Mouse (Mus musculus) ES-Bruce4 (cell line): ENCODE measurements around the gene Slc35d1. TPM values are rescaled to one million over a fixed set of nuclear protein-coding genes. Genes with fewer than 3 reads are reported as not detected.

Source experiments
- H3K27ac ChIP-seq: 2 replicates; pipeline ENCODE4 v1.5.1; 2012; ENCODE audit warnings: low read length, inconsistent platforms; ENCODE audit not compliant: insufficient read depth
- H3K27me3 ChIP-seq: 2 replicates; pipeline ENCODE4 v1.6.1; 2012; ENCODE audit warnings: mild to moderate bottlenecking, low read length, inconsistent platforms; ENCODE audit not compliant: control insufficient read depth, poor library complexity, insufficient read depth, severe bottlenecking
- H3K36me3 ChIP-seq: 2 replicates; pipeline ENCODE4 v1.6.1; 2012; ENCODE audit warnings: inconsistent platforms, mild to moderate bottlenecking, low read length, moderate library complexity; ENCODE audit not compliant: control insufficient read depth, poor library complexity, insufficient read depth, severe bottlenecking
- H3K4me1 ChIP-seq: one replicate; pipeline ENCODE4 v1.8.1; 2011; ENCODE audit warnings: low read length; ENCODE audit not compliant: control insufficient read depth, insufficient read depth
- H3K4me3 ChIP-seq: 2 replicates; pipeline ENCODE4 v1.5.1; 2011; ENCODE audit warnings: low read depth, mild to moderate bottlenecking, low read length
- H3K9ac ChIP-seq: 2 replicates; pipeline ENCODE4 v1.6.1; 2012; ENCODE audit warnings: low read depth, mild to moderate bottlenecking, inconsistent platforms; ENCODE audit not compliant: poor library complexity, severe bottlenecking
- H3K9me3 ChIP-seq: replicated peaks from 2 replicates; pipeline ENCODE4 v1.6.1; 2012; ENCODE audit warnings: mild to moderate bottlenecking, low read length, inconsistent platforms; ENCODE audit not compliant: control insufficient read depth, poor library complexity, insufficient read depth, severe bottlenecking
- CTCF ChIP-seq: IDR thresholded peaks from one replicate; pipeline ENCODE4 v1.8.1; 2011; ENCODE audit warnings: low read depth, low read length
- EP300 ChIP-seq: IDR thresholded peaks from 2 replicates; pipeline ENCODE4 v1.6.1; 2011; ENCODE audit warnings: low read depth, low read length; ENCODE audit not compliant: insufficient read depth
- POLR2A ChIP-seq: IDR thresholded peaks from one replicate; pipeline ENCODE4 v1.8.1; 2011; ENCODE audit warnings: low read length; ENCODE audit not compliant: insufficient read depth
- polyA plus RNA-seq: library from polyadenylated mRNA; stranded (reverse); fragments of >200 nt; gene quantifications from 2 replicates; pipeline ENCODE4 v1.2.4, GENCODE M21; 2011; ENCODE audit warnings: low read depth; ENCODE audit not compliant: missing spikeins, insufficient read depth, insufficient read length

The Slc35d1 gene
- polyA plus RNA-seq, 1 experiment, result 15.0 TPM

GRCm38 (mm10) chr4:103247813-103248212, 32.8 kb upstream of the Slc35d1 start:
- TF ChIP-seq POLR2A (no peak), EP300 (no peak), CTCF (no peak)
- H3K27me3 ChIP-seq, result no peaks in the 10 kb centered on the region
- no peaks in the 10 kb centered on the region for H3K4me1 ChIP-seq

GRCm38 (mm10) chr4:103247249-103247648, 32.3 kb upstream of the Slc35d1 start:
- H3K9ac ChIP-seq, result no peak overlapping the region
- H3K4me3 ChIP-seq, result no peak overlapping the region
- no peaks in the 10 kb centered on the region for H3K9me3 ChIP-seq
- H3K27ac ChIP-seq, result no peak overlapping the region
- H3K36me3 ChIP-seq, result no peaks in the 10 kb centered on the region
- no peak for TF ChIP-seq EP300
- TF ChIP-seq CTCF, result no peak
- no peak for TF ChIP-seq POLR2A
- no peaks in the 10 kb centered on the region for H3K4me1 ChIP-seq
- no peaks in the 10 kb centered on the region for H3K27me3 ChIP-seq

More at GRCm38 (mm10) chr4:103247813-103248212, 32.8 kb upstream of the Slc35d1 start:
- H3K9ac ChIP-seq, result no peak overlapping the region
- H3K4me3 ChIP-seq, result no peak overlapping the region
- H3K36me3 ChIP-seq, result no peaks in the 10 kb centered on the region
- no peaks in the 10 kb centered on the region for H3K9me3 ChIP-seq
- no peak overlapping the region for H3K27ac ChIP-seq

GRCm38 (mm10) chr4:103232156-103232555, 17.2 kb upstream of the Slc35d1 start:
- TF ChIP-seq CTCF, result no peak
- no peak for TF ChIP-seq EP300
- no peak for TF ChIP-seq POLR2A
- Histone ChIP-seq H3K27ac (no peak overlapping the region), H3K9ac (no peak overlapping the region), H3K9me3 (no peaks in the 10 kb centered on the region), H3K27me3 (no peaks in the 10 kb centered on the region), H3K4me1 (no peaks in the 10 kb centered on the region), H3K36me3 (no peaks in the 10 kb centered on the region), H3K4me3 (no peak overlapping the region)

- Histone ChIP-seq H3K36me3 (no peaks in the 10 kb centered on the region), H3K27me3 (no peaks in the 10 kb centered on the region), H3K9ac (no peak overlapping the region), H3K9me3 (peaks cover 10% of the 10 kb centered on the region), H3K4me1 (no peaks in the 10 kb centered on the region), H3K4me3 (peak overlapping the region; percentile 0; the same call in 1 of the 2 replicates), H3K27ac (no peak overlapping the region)
- no peak for TF ChIP-seq EP300
- no peak for TF ChIP-seq POLR2A
- no peak for TF ChIP-seq CTCF
Observed at GRCm38 (mm10) chr4:103222854-103223253, 7.9 kb upstream of the Slc35d1 start.

GRCm38 (mm10) chr4:103221789-103222188, 6.8 kb upstream of the Slc35d1 start:
- TF ChIP-seq EP300 (no peak), CTCF (no peak), POLR2A (no peak)
- Histone ChIP-seq H3K4me1 (no peaks in the 10 kb centered on the region), H3K27me3 (no peaks in the 10 kb centered on the region), H3K36me3 (no peaks in the 10 kb centered on the region), H3K27ac (no peak overlapping the region), H3K9me3 (peaks cover 7% of the 10 kb centered on the region), H3K9ac (no peak overlapping the region), H3K4me3 (no peak overlapping the region)

GRCm38 (mm10) chr4:103219011-103219410, 4.0 kb upstream of the Slc35d1 start:
- Histone ChIP-seq H3K27me3 (no peaks in the 10 kb centered on the region), H3K27ac (no peak overlapping the region), H3K4me1 (no peaks in the 10 kb centered on the region)

More at GRCm38 (mm10) chr4:103219011-103219410, 4.0 kb upstream of the Slc35d1 start:
- Histone ChIP-seq H3K9ac (no peak overlapping the region), H3K9me3 (no peaks in the 10 kb centered on the region), H3K36me3 (no peaks in the 10 kb centered on the region), H3K4me3 (no peak overlapping the region)
- TF ChIP-seq EP300 (no peak), CTCF (no peak), POLR2A (no peak)
